Mouse (Mus musculus): Measurements from ENCODE around the gene Ifi27l2b.
"Not testable (repeated sequence)": the region's sequence is repeated elsewhere in the genome, so short reads cannot be mapped to it uniquely, and the experiment has no call there.

Ifi27l2b gene

GRCm38 (mm10) chr12:103457140-103457539, at the start of gene Ifi27l2b:
Gene Ifi27l2b, minus strand, starts transcription at chr12:103457223.
- DNase-seq (ENCODE audit: low spot score in 2 of 2), result no peak

GRCm38 (mm10) chr12:103504402-103504801, 47.4 kb upstream of the Ifi27l2b start:
- DNase-seq (ENCODE audit: low spot score in 2 of 2), result no peak

- no peak for DNase-seq (ENCODE audit: low spot score in 2 of 2)
Measured at GRCm38 (mm10) chr12:103503300-103503699, 46.3 kb upstream of the Ifi27l2b start.

- DNase-seq (ENCODE audit: low spot score in 2 of 2), result peak in 1 of 2 experiments; percentile 33
Measured at GRCm38 (mm10) chr12:103499261-103499660, 42.2 kb upstream of the Ifi27l2b start.

GRCm38 (mm10) chr12:103498768-103499167, 41.7 kb upstream of the Ifi27l2b start:
- no peak for DNase-seq (ENCODE audit: low spot score in 2 of 2)

GRCm38 (mm10) chr12:103494486-103494885, 37.5 kb upstream of the Ifi27l2b start:
- peak in 1 of 2 experiments; percentile 46 for DNase-seq (ENCODE audit: low spot score in 2 of 2)

GRCm38 (mm10) chr12:103492767-103493166, 35.7 kb upstream of the Ifi27l2b start:
- DNase-seq (ENCODE audit: low spot score in 2 of 2), result peak in 1 of 2 experiments; percentile 78

GRCm38 (mm10) chr12:103491091-103491730, 34.2 kb upstream of the Ifi27l2b start:
- DNase-seq (ENCODE audit: low spot score in 2 of 2), result no peak

- no peak for DNase-seq (ENCODE audit: low spot score in 2 of 2)
Measured at GRCm38 (mm10) chr12:103487750-103488149, 30.7 kb upstream of the Ifi27l2b start.

GRCm38 (mm10) chr12:103487276-103487675, 30.3 kb upstream of the Ifi27l2b start:
- DNase-seq (ENCODE audit: low spot score in 2 of 2), result no peak

- no peak for DNase-seq (ENCODE audit: low spot score in 2 of 2)
Measured at GRCm38 (mm10) chr12:103486726-103487125, 29.7 kb upstream of the Ifi27l2b start.

GRCm38 (mm10) chr12:103484200-103484972, 27.4 kb upstream of the Ifi27l2b start:
- not testable (repeated sequence) for DNase-seq (ENCODE audit: low spot score in 2 of 2)

- DNase-seq (ENCODE audit: low spot score in 2 of 2), result no peak
Measured at GRCm38 (mm10) chr12:103482781-103483180, 25.8 kb upstream of the Ifi27l2b start.

GRCm38 (mm10) chr12:103481671-103482070, 24.6 kb upstream of the Ifi27l2b start:
- DNase-seq (ENCODE audit: low spot score in 2 of 2), result no peak

GRCm38 (mm10) chr12:103477461-103478015, 20.5 kb upstream of the Ifi27l2b start:
- no peak for DNase-seq (ENCODE audit: low spot score in 2 of 2)

GRCm38 (mm10) chr12:103476779-103477389, 19.9 kb upstream of the Ifi27l2b start:
- no peak for DNase-seq (ENCODE audit: low spot score in 2 of 2)

- DNase-seq (ENCODE audit: low spot score in 2 of 2), result no peak
Measured at GRCm38 (mm10) chr12:103474481-103474880, 17.5 kb upstream of the Ifi27l2b start.

GRCm38 (mm10) chr12:103456727-103457126, 296 bp downstream of the Ifi27l2b start:
- DNase-seq (ENCODE audit: low spot score in 2 of 2), result not testable (repeated sequence)

- no peak for DNase-seq (ENCODE audit: low spot score in 2 of 2)
Measured at GRCm38 (mm10) chr12:103453361-103453760, 3.7 kb downstream of the Ifi27l2b start.

GRCm38 (mm10) chr12:103445060-103445459, 12.0 kb downstream of the Ifi27l2b start:
- no peak for DNase-seq (ENCODE audit: low spot score in 2 of 2)

- not testable (repeated sequence) for DNase-seq (ENCODE audit: low spot score in 2 of 2)
Measured at GRCm38 (mm10) chr12:103444261-103444660, 12.8 kb downstream of the Ifi27l2b start.

GRCm38 (mm10) chr12:103443524-103443923, 13.5 kb downstream of the Ifi27l2b start, which contains the start of gene Ifi27l2a:
Gene Ifi27l2a, minus strand, starts transcription at chr12:103443680.
- no peak for DNase-seq (ENCODE audit: low spot score in 2 of 2)

All from left cerebral cortex, adult 9 months (tissue).